Mouse (Mus musculus) gastrocnemius, adult 8-10 months (tissue): ENCODE results near the gene Actr10. TPM values are rescaled to one million over a fixed set of nuclear protein-coding genes. Genes with fewer than 3 reads are reported as not detected.

Source experiments
- total RNA-seq, 4 experiments: library from RNA; stranded (reverse); gene quantifications; 2 replicates each; pipeline ENCODE4 v1.2.4; 2022

Gene Actr10
- total RNA-seq, 4 experiments from 2014 or later, result 91.7 to 107 (median 95.3) TPM

Other genes starting within 250 kb of the Actr10 start
- gene Frmd6, start 112.3 kb upstream of the Actr10 start, total RNA-seq, result 10 to 100 TPM in 2 of 4 experiments, 1 to 10 TPM in 2; 8.7 to 13.6 (median 11.3) TPM
- 100 to 1,000 TPM; 242 to 262 (median 246) TPM for gene Psma3, start 36.8 kb downstream of the Actr10 start, total RNA-seq
- gene Arid4a, start 78.1 kb downstream of the Actr10 start, total RNA-seq, result 1 to 10 TPM; 6.7 to 8.4 (median 7.3) TPM
- gene Tomm20l, start 173.6 kb downstream of the Actr10 start, total RNA-seq, result not detected
- 10 to 100 TPM; 24.4 to 32.6 (median 26.6) TPM for gene Timm9, start 198.8 kb downstream of the Actr10 start, total RNA-seq
- gene 2700049A03Rik, start 199.0 kb downstream of the Actr10 start, total RNA-seq, result 1 to 10 TPM; 4.0 to 5.3 (median 4.2) TPM